Mouse (Mus musculus): ENCODE results near the gene Ppfia4.

Gene Ppfia4

DNA sequence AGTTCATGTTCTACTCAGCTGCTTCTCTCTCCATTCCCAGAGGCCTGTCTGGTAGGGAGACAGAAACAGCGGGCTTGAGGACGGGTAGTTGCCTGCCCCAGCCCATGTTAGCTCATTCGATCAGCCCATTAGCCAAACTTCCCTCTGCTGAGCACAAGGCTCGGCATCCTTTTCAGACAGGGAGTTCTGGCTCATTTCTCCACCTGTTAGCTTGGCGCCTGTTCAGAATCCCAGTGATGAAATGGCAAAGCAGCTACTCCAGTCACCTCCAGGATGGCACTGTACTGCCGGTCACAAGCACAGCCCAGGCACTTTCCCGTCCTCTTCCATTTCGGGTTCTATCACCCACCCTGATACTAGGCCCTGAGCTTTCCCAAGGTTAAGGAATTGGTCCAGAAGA lies 35.5 kb downstream of the Ppfia4 start:
- DNase-seq: peak; percentile 96

DNA sequence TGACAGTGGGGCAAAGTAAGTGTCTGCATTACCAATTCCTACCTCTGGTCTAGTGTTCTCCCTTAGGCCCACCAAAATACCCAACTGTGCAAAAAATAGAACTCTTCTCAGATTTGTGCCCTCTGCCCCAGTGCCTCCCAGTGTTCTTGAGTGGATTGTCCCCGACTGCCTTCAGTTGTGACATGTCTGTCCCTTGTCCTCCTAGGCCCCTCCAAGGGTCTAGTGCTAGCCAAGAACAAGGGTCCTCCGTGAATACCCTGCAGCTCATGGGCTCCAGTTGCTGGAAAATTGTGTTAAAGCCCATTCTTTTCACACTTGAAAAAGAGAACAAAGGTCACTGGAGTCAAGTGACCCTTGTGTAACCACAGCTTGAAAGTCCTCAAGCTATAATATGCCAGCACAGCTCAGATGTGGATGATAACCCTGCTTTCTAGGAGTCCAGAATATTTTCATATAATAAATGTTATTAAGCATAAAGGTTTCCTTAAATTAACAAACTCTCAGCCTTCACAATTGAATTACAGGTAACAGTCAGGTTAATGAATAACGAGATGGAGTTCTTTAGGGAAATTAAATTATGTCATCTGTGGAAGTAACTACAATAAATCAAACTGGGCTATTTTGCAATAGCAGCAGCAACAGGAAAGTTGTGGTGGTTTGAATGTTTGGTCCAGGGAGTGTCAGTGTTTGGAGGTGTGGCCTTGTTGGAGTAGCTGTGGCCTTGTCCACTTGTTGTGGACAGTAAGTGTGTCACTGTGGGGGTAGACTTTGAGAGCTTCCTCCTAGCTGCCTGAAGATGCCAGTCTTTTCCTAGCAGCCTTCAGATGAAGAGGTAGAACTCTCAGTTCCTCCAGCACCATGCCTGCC lies 38.8 kb downstream of the Ppfia4 start:
- DNase-seq: no peak

DNA sequence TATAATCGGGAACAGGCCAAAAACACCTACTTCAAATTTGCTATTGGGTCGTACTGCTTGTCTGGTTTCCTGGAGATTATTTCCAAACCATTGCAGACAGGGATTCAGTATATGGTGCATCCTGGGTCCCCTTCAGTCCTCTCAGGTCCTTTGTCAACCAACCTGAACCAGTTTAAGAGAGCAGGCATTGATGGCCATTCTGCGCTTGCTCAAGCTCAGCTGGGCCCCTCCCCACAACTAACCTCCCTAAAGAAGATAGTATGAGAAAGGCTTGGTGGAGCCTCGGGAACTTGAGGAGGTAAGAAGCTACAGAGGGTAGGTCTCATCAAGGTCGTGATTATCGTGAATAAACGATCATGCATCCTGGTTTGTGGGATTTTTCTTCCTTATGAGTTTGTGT lies 39.5 kb downstream of the Ppfia4 start:
- no peak for DNase-seq

DNA sequence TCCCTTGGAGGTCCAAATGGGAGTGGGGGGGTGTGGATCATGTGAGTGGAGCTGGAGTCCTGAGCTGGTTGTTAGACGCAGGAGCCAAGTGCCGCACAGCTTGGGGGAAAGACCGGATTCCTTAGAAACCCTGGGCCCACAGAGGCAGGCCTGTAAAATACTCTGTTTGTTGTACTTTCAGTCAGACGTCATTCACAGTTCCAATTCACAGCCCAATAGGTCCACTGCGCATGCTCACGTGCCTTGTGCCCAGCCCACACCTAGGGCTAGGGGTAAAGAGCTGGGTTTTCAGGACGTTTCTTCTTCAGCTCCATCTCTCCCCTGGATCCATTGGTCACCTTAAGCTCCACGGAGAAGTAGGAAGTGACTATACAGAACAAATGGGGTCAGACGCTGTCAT lies 40.1 kb downstream of the Ppfia4 start:
- no peak for DNase-seq

DNA sequence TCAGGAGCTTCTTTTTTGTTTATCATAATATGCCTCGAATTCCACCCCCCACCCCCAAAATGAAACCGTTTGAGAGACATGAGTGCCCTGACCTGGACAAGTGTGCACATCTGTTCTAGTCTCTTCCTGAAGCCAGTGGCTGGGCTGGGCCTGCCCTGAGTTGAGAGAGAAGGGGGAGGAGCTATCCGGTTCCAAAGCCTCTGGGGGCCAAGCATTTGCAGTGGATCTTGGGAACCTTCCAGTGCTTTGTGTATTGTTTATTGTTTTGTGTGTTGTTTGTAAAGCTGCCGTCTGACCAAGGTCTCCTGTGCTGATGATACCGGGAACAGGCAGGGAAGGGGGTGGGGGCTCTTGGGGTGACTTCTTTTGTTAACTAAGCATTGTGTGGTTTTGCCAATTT lies 40.7 kb downstream of the Ppfia4 start:
- DNase-seq: no peak

- DNase-seq: no peak
These were observed 41.2 kb downstream of the Ppfia4 start for GRCm38 (mm10) chr1:134291555-134291954.

DNA sequence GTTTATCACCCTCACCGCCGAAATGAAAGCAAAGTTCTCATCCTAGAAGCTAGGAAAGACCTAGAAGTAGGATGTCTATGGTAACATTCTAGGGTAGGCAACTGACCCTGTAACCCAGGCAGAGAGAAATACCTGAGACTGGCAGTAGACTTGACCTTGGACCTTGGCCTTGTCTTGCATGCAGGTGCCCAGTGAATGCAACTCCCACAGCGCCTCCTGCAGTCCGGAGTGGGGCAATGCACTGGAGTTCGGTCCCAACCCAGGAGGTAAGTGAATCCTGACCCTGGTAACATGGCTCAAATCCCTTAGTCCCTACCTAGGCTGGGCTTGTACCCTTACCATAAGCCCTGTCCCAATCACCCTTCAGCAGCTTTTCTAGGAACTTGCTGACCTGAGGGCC lies 41.8 kb downstream of the Ppfia4 start:
- DNase-seq: peak; percentile 74

DNA sequence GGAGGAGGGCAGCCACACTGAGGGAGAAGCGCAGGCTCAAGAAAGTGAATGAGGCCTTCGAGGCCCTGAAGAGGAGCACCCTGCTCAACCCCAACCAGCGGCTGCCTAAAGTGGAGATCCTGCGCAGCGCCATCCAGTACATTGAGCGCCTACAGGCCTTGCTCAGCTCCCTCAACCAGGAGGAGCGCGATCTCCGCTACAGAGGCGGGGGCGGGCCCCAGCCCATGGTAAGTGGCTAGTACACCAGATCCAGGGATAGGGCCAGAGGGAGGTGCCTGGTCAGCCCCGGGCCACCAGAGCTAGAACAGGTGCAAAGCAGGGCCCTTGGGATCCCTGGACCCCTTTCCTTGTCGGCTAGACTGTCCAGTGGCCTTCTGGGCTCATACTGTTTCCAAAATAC lies 42.4 kb downstream of the Ppfia4 start:
- no peak for DNase-seq

- DNase-seq: no peak
These were observed 43.1 kb downstream of the Ppfia4 start, which contains the start of gene Myog for GRCm38 (mm10) chr1:134289598-134290099. Gene Myog (plus strand): TSS chr1:134289989.

- DNase-seq: no peak
These were observed 44.5 kb downstream of the Ppfia4 start for GRCm38 (mm10) chr1:134288239-134288638.

DNA sequence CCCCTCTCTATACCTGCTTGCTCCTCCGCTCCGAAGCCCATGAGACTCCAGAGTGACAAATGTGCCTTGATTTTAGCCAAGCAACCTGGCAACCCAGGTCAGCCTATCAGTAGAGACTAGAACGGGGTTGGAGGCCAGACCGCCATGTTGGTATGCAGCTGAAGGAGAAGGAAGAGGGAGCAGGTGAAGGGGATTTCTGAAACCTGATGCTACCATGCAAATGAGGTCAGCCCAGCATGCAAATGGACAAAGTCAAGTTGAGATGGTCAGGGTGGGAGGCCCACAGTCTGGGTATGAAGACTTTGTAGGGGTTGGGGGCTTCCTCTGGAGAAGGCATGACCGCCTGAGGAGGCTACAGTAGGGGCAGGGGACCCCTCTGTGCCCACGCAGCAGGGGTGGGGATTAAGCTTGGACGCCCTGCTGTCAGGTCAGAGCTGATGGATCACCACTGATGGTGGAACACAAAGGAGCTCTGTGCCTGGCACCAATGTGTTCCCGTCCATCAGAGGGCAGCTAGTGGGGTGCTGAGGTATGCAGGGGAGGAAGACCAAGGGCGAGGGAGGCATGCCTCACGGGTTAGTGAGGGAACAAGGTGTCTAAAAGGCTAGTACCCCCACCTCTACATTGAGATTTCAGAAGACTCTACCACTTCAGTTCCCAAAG lies 47.1 kb downstream of the Ppfia4 start:
- no peak for DNase-seq

DNA sequence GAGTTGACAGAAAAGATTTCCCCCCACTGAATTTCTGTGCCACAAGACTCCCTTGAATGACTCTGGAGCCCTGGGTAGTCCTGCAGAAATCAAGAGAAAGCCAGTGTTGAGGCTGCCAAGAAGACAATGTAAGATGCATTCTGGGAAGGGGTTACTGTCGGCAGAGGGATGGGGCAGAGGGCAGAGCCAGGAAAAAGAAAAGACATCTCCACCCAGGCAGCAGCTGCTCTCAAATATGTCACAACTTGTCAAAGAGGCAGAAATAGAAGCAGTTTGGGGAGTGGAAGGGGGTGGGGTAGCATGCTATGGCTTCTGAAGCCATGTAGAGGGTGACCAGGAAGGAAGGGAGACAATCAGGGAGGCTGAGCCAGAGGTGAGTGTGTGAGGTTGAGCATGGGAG lies 49.6 kb downstream of the Ppfia4 start:
- DNase-seq: no peak

DNA sequence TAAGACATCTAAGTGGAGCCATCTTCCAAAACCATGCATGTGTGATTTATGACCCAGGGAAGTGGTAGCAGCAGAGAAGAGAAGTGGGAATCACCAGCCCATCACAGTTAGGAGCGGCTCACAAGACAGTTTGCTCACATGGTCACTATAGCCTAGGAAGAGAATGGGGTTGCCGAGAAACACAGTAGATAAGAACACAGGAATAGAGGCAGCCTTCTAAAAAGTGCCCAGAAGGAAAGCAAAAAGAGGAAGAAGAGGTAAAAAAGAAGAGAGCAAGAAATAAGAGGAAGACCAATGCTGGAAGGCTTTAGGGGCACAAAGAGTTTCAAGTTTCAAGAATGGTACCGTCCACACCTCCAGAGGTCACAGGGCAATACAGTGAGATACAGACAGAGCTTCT lies 50.4 kb downstream of the Ppfia4 start:
- no peak for DNase-seq

DNA sequence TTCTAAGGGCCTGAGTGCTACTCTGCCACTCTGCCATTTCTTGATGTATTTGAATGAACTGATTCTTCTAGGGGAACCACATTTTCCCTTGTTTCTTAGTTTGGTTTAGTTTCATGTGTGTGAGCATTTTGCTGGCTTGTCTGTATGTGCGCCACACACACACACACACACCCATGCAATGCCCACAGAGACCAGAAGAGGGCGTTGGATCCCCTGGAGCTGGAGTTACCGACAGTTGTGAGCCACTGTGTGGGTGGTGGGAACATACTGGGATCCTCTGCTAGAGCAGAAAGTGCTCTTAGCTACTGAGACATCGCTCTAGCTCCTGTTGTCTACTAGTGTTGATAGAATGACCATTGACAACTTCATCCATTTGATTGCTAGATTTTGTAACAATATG lies 51.2 kb downstream of the Ppfia4 start:
- DNase-seq: no peak

- DNase-seq: no peak
These were observed 52.6 kb downstream of the Ppfia4 start for GRCm38 (mm10) chr1:134280174-134280573.

DNA sequence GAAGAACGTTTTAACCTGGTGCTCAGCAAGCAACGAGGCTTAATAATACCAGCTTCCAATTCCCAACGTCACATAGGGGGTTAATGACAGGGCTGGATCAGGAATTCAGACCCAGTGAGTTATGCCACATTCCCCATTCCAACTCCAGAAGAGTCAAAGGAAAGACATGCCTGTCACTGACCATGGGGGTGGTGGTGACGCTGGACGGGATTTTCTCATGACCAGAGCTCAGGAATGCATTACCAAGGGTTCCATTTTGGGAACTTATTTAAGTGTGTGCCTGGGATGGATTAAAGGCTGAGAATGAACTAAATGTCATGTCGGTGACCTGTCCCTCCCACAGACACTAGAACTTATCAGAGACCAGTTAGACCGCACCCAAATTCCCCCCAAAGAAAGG lies 55.9 kb downstream of the Ppfia4 start:
- no peak for DNase-seq

DNA sequence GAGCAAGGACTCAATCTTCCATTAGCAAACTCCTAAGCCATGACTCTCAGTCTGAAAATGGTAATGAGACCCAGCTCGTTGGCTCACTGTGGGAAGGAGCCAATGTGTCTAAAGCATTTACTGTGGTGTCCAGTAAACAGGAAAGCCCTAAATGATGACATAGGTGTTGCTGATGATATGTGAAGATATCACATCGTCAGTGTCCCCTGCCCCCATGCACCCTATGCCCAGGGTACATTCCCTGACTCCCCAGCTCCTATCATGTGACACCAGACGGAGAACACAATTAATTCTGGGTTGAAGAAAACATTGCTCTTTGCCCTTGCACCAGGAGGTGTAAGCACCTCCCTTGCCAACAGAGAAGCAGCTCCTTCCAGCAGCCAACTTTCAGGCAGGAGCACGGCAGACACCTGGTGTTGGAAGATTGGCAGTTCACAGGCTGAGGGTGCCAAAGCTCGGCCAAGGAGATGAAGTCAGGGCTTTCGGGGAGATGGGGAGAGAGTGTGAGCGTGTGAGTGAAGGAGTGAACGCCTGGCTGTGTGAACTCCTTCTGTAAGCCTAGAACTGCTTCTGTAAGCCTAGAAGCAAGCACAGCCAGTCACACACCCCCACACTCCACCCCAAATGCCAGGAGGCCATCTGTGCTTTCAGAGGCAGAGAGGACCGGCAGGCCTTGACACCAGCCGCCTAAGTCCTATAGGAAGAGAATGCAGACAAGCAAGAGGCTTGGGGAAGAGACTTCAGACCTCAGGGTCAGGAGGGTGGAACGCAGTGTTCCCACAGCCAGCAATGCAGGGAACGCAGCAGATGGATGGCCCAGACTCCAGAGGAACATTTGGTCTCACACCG lies 56.9 kb downstream of the Ppfia4 start:
- DNase-seq: peak; percentile 91

DNA sequence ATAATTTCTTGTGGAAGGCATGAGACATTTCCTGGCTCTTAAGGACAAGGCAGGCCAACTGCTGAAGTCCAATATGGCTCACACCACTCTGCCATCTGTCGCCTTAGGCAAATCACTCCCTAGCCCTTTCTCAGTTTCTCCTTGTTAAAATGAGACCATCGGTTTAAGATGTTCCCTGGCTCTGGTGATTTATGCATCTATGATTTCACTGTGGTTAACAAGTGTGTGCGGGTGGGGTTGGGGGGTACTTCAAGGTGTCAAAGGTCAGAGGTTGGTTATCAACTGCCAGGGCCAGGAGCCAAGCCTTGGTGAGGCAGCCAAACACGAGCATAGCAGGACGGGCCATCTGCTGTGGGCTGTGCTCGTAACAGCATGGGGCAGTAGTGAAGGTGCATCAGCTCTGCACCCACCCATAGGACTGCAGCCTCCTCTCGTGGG lies 58.2 kb downstream of the Ppfia4 start:
- peak; percentile 93 for DNase-seq

DNA sequence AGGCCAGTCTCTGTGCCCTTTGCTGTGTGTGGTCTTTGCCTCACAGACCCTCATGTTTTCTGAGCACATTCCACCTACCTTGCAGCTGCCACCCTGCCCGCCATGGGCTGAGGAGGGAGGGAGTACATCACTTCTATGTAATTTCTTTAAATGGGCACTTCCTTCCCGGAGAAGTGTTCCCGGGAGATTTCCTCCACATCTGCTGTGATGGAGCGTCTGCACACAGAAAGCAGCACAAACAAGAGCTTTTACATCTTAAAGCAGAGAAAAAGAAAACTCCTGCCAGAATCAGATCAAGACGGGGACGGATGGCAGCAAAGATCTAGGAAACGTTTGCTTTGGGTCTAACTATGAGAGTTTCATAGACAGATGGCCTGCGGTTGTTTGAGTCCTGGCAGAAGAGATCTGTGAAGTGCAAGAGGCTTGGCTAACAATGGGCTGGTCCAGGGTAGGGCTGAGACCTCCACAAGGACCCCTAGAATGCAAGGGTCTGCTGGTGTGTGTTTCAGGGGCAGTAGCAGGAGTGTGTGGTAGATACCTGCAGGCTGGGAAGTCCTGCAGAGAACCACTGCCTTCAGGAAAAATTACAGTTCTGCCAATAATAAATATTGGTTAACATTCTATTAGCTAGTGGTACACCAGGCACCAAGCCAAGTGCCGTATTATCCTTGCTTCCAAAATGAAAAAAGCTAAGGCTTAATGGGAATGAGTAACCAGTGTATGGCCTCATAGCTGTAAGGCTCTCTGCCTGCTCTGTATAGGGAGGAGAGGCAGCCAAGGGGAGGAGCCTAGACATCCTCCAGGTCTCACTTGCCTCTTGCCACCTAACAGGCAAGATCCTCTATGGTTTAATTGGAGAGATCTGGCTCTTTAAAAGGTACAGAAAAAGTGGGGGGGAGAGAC lies 59.0 kb downstream of the Ppfia4 start:
- peak; percentile 90 for DNase-seq

DNA sequence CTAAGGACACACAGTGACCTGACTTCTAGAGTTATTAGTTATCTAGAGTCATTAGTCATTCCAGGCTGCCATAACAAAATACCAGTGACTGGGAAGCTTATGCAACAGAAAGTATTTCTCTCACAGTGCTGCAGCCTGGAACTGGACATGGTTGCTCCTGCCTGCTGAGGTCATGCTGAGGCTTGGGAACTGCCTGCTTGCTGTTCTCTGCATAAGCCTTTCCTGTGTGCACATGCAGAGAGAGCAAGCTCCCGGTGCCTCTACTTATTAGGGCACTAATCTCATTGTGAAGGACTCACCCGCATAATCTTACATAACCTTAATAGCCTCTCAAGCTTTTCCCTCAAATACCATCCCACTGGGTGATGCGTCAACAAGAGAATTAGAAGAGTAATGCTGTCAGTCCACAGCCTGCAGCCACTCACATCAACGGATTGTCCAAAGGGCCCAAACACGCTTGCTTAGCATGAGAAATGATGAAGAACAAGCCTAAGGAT lies 59.9 kb downstream of the Ppfia4 start:
- no peak for DNase-seq

DNA sequence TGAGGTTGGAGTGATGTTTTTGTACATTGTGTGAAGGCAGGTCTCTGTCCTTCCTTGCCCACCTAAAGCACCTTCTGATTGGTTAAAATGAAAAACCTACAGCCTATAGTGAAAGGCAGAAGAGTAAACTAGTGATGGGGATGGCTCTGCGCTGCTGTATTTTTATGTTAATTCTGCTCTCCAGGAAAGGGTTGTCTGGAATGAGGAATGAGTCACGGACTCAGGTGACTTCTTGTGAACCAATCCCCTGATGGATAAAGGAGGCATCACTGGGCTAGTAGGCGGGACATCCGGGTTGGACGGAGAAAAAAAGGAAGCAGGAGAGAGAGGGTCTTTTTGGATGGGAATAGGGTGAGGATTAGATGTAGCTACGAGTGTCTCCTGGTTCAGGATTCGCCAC lies 62.7 kb downstream of the Ppfia4 start:
- no peak for DNase-seq

- no peak for DNase-seq
These were observed 66.9 kb downstream of the Ppfia4 start for GRCm38 (mm10) chr1:134265797-134266196.

All from cerebellum, adult 9-10 months (tissue).